Mouse (Mus musculus): ENCODE results near the gene Cpt1a.

The Cpt1a gene

GRCm38 (mm10) chr19:3322261-3322969, at the start of gene Cpt1a:
Cpt1a (plus strand) TSS chr19:3322334.
- DNase-seq (ENCODE audit: low read depth, low spot score), result peak; percentile 24

- no peak for DNase-seq (ENCODE audit: low read depth, low spot score)
Measured at GRCm38 (mm10) chr19:3273331-3273730, 48.8 kb upstream of the Cpt1a start.

GRCm38 (mm10) chr19:3275744-3276365, 46.3 kb upstream of the Cpt1a start:
- no peak for DNase-seq (ENCODE audit: low read depth, low spot score)

- DNase-seq (ENCODE audit: low read depth, low spot score), result no peak
Measured at GRCm38 (mm10) chr19:3281886-3282285, 40.2 kb upstream of the Cpt1a start.

- DNase-seq (ENCODE audit: low read depth, low spot score), result peak; percentile 89
Measured at GRCm38 (mm10) chr19:3282572-3283467, 39.3 kb upstream of the Cpt1a start, which contains the start of the genes Mrpl21 and Ighmbp2. Mrpl21 (plus strand) TSS chr19:3282901. Ighmbp2 (minus strand) TSS chr19:3283017.

- DNase-seq (ENCODE audit: low read depth, low spot score), result no peak
Measured at GRCm38 (mm10) chr19:3289006-3289405, 33.1 kb upstream of the Cpt1a start.

- peak; percentile 44 for DNase-seq (ENCODE audit: low read depth, low spot score)
Measured at GRCm38 (mm10) chr19:3292028-3292427, 30.1 kb upstream of the Cpt1a start.

GRCm38 (mm10) chr19:3292993-3293392, 29.1 kb upstream of the Cpt1a start:
- DNase-seq (ENCODE audit: low read depth, low spot score), result no peak

- DNase-seq (ENCODE audit: low read depth, low spot score), result no peak
Measured at GRCm38 (mm10) chr19:3295245-3295644, 26.9 kb upstream of the Cpt1a start.

GRCm38 (mm10) chr19:3297034-3297433, 25.1 kb upstream of the Cpt1a start:
- DNase-seq (ENCODE audit: low read depth, low spot score), result no peak

- no peak for DNase-seq (ENCODE audit: low read depth, low spot score)
Measured at GRCm38 (mm10) chr19:3297775-3298174, 24.4 kb upstream of the Cpt1a start.

- DNase-seq (ENCODE audit: low read depth, low spot score), result no peak
Measured at GRCm38 (mm10) chr19:3304017-3304416, 18.1 kb upstream of the Cpt1a start.

GRCm38 (mm10) chr19:3307175-3307949, 14.8 kb upstream of the Cpt1a start:
- no peak for DNase-seq (ENCODE audit: low read depth, low spot score)

- DNase-seq (ENCODE audit: low read depth, low spot score), result no peak
Measured at GRCm38 (mm10) chr19:3319341-3319740, 2.8 kb upstream of the Cpt1a start.

- DNase-seq (ENCODE audit: low read depth, low spot score), result no peak
Measured at GRCm38 (mm10) chr19:3320086-3320485, 2.0 kb upstream of the Cpt1a start.

- DNase-seq (ENCODE audit: low read depth, low spot score), result no peak
Measured at GRCm38 (mm10) chr19:3320801-3321200, 1.3 kb upstream of the Cpt1a start.

- no peak for DNase-seq (ENCODE audit: low read depth, low spot score)
Measured at GRCm38 (mm10) chr19:3321617-3322016, 517 bp upstream of the Cpt1a start.

- DNase-seq (ENCODE audit: low read depth, low spot score), result peak; percentile 53
Measured at GRCm38 (mm10) chr19:3323201-3323621, 1.1 kb downstream of the Cpt1a start.

GRCm38 (mm10) chr19:3323753-3324270, 1.7 kb downstream of the Cpt1a start:
- DNase-seq (ENCODE audit: low read depth, low spot score), result no peak

- DNase-seq (ENCODE audit: low read depth, low spot score), result peak; percentile 33
Measured at GRCm38 (mm10) chr19:3324271-3324811, 2.2 kb downstream of the Cpt1a start.

Data from forelimb bud, embryonic 11.5 days (tissue).